Mouse (Mus musculus): ENCODE results near the gene Dclk1. TPM values are rescaled to one million over a fixed set of nuclear protein-coding genes. Genes with fewer than 3 reads are reported as not detected.

The Dclk1 gene
- polyA plus RNA-seq (2012; rRNA removed), result 0.08 and 0.27 TPM in 2 replicates

GRCm38 (mm10) chr3:55241730-55242421 lies at the start of gene Dclk1:
TSS of gene Dclk1 (plus strand) at chr3:55242364.

GRCm38 (mm10) chr3:55472110-55472509 lies 229.9 kb downstream of the Dclk1 start, which contains the start of gene Gm21954:
TSS of gene Gm21954 (minus strand) at chr3:55472210.

Other genes with a start within 250 kb of the Dclk1 start
- 0.17 and 0.23 TPM in 2 replicates for gene Ccna1, start 186.9 kb upstream of the Dclk1 start, polyA plus RNA-seq (2012; rRNA removed)
- 4.2 and 4.9 TPM in 2 replicates for gene Spg20, start 130.3 kb upstream of the Dclk1 start, polyA plus RNA-seq (2012; rRNA removed)
- gene Ccdc169, start 105.0 kb upstream of the Dclk1 start, polyA plus RNA-seq (2012; rRNA removed), result not detected in 2 replicates
- not detected in 2 replicates for gene Sohlh2, start 60.3 kb upstream of the Dclk1 start, polyA plus RNA-seq (2012; rRNA removed)
- gene Gm21954, start 229.8 kb downstream of the Dclk1 start, polyA plus RNA-seq (2012; rRNA removed), result not detected in 2 replicates

All from liver, embryonic 14 days (tissue).